Mouse (Mus musculus) olfactory bulb, adult 2 months (tissue): ENCODE data around the gene Xrcc3.

Experiments
- CTCF ChIP-seq: fragments of 200-500 bp; IDR thresholded peaks from 2 replicates; pipeline ENCODE4 v1.5.1; 2012; ENCODE audit warnings: low read depth, mild to moderate bottlenecking, low read length, moderate library complexity; ENCODE audit not compliant: insufficient read depth
- POLR2A ChIP-seq: fragments of 200-500 bp; IDR thresholded peaks from 2 replicates; pipeline ENCODE4 v1.6.1; 2012; ENCODE audit warnings: mild to moderate bottlenecking, low read depth, low read length, moderate library complexity; ENCODE audit not compliant: insufficient read depth

DNA sequence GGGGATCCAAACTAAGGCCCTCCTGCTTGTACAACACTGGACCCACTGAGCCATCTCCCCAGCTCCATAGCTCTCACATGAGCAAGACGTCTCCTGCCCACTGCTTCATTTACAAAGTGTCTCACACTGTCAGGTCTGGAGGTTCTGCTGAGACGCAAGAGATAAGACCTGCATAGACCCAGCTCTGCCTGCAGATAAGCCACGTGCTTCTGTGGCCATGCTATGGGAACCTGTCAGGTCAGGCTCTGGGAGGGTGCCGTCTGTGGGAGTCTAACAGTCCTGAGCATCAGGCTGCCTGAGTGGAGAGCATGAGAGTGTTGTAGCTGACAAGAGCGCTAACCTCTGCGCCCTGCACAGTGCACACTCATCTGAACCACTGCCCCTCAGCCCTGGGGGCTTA, 26.7 kb downstream of the Xrcc3 start:
- TF ChIP-seq CTCF (no peak), POLR2A (no peak)
